Mouse (Mus musculus) frontal cortex, adult (tissue): ENCODE results near the gene Ltb4r1.

Experiments
- ATAC-seq: cut with Nextera tagmentation; 2 replicates; pipeline ENCODE4 v1.9.2; 2017; ENCODE audit warnings: mild to moderate bottlenecking, moderate library complexity, mixed read lengths; ENCODE audit not compliant: low TSS enrichment

Ltb4r1 gene

DNA sequence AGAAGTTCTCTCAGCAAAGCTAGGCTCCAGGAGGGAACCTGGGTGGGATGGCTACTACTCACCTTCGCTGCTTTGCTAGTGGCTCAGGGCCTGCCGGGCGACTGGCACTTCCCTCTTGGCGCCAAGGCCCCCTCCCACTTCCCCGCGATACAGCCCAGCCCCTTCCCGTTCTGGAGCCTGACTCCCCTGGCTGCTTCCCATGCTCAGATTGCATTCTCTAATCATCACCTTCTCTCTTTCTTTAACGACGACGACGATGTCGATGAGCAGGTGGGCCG is 18.1 kb downstream of the Ltb4r1 start, which contains the start of gene Adcy4:
Gene Adcy4 (minus strand): TSS at position 138 of the 278 bp plus-strand sequence.
- ATAC-seq, result no peak

DNA sequence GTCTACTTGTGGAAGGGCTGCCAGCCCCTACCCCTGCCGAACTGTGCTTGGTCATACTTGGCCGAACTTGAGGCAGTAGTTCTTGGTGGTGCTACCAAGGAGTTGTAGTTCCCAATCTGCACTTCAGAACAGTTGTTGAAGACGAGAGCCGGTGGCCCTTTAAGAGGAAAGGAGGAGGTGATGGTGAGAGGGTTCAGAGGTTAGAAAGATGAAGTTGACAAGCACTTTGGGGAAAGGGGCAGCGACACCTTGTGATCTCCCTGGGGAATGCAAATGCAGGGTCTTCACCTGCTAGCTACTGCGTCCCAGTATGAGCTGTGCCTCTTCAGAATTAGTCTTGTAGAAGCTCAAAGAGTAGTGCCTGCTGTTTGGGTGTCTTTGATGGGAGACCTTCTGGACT is 19.4 kb downstream of the Ltb4r1 start:
- ATAC-seq, result no peak

DNA sequence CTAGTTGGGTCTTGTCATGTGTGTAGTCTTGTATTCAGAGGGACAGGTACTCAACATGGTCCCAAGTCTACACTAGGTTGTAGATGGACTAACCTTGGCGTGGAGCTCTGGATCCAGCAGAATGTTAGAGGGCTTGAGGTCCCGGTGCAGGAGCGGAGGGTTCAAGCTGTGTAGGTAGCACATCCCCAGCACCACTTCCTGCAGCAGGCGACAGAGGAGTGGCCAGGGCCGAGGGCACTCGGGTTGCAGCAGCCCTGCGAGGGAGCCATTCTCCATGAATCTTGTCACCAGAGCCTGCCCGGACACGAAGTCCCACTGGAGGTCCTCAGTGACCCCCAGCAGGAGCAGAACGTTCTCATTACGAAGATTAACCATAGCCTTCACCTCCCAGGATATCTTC is 22.0 kb downstream of the Ltb4r1 start:
- no peak for ATAC-seq

DNA sequence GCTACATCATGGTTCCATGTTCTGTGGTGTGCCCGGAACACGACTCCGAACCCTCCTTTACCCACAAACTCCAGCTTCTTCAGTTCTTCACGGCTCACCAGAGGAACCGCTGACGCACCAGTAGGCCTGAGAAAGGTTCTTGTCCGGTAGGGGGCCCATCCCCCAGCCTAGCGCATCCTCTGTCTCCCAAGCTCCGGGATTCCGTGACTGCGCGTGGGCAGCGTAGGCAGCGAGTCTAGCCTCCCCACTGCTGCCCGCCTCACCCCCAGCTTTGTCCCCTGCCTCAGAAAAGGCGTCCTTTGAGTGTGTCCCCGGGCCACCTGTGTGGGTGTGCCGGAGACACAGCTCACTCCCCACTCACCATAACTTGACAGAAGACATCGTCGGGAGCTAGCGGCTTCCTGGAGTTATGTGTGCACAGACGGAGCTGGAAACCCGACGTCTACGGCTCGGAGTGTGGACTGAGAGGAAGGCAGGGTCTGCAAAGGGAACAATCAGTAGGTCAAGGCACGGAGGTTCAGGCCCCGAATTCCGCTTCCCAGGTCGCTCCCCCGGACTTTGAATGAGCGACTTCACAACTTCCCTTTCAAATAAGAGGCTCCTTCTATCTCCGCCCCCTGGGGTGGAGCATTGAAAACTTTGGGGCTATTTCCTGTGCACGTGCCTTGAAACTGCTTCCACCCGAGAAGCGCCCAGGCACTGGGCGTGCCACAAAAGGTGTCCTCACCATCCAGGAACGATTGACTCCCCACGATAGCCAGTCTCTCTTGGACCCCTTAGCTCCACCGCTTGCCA is 22.7 kb downstream of the Ltb4r1 start, which contains the start of gene Ripk3:
Gene Ripk3 (minus strand): TSS at position 610 of the 795 bp plus-strand sequence.
- no peak for ATAC-seq

DNA sequence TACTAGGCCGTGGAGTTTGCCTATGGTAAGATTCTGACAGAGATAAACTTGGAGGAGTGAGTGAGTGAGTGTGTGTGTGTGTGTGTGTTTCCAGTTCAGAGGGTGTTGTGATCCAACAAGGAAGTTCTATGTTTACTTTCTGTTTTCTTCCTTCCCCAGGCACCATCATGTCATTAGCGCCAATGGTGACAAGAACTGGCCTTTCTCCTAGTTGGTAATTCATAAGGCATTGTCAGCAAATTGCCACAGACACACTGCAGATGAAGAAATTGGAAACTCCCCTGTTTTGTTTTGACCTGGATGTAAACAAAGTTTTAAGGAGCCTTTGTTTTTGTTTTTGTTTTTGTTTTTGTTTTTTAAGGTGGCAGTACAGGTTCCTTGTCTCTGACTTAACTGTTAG is 27.7 kb downstream of the Ltb4r1 start:
- ATAC-seq, result no peak

DNA sequence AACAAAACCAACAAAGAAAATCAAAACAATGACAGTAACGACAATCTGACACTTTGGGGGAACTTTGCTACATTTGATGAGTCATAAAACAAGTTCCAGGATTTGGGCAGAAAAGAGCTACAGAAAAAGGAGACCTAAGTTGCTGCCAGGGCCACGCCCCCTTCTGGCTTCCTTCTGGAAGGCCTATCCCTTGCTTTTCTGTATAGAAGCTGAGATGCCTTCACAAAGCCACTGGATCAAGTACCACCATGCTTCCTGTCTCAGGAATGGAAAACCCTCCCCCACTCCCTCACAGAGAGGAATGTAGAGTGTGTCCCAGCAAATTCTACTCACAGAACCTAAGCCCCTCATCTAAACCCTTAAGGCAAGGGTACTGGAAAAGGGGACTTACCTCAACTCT is 28.2 kb downstream of the Ltb4r1 start:
- no peak for ATAC-seq

DNA sequence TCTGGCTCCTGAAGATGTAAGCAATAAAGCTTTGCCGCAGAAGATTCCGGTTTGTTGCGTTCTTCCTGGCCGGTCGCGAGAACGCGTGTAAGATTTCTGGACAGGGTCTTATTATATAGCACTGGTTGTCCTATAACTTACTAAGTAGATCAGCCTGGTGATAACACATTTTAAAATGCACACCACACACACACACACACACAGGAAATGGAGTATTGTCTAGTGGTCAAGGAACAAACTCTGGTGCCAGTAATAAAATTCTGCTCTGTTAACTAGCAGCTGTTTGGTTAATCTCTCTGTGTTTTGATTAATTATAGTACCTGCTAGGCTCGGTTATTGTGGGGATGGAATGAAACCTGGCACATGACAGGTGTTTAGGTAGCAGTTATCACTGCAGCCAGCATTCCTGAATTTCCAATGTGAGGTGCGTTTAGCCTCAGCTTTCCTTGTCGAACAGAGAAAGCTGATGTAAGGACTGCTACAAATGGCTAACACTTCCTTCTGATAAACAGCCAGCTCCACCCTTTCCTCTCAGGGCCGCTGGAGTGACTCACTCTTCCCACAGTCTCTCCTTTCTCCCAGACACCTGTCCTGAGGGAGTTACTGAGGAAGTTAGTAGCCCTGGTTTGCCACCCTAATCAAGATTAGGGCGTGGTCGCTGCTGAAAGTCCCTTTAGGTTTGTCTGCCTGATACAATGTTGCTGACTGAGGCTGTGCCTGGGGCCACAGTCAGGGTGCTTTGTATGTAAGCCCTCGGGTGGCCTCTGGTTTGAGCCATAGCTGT is 29.8 kb downstream of the Ltb4r1 start:
- no peak for ATAC-seq

DNA sequence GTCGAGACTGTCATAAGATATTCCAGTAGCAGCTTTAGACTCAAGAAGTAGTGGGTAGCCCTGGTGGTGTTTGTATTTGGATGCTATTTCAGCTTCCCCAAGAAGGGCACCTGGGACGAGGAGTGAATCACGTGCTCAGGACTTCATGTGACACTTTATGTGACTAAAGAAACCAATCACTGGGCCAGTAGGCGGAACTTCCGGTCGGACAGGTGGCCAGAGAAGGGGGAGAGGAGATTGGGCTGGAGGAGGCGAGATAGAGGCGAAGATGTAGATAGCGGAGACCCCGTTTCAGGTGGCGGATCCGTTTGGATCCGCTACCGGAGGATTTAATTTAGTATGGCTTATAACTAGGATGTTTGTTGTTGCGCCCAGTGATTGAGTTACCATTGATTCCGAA is 49.1 kb downstream of the Ltb4r1 start:
- no peak for ATAC-seq

DNA sequence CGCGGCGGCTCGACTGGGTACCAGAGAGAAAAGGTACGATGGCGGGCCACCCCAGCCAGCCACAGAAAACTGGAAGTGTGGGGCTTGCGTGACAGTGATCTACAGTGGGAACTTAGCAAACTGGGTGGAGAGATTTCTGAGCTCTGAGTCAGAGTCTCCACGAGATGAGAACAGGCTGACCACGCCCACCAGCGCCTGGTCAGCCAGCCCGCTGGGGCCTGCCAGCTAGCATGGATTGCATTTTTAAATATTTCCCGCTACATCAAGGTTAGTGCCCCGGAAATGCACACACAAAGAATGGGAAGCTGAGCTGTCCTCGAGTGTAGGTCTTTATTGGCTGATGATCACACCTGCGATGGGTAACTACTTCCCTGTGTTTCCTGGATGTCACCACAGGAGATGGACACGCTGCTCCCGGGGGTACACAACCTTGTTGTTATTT is 49.6 kb downstream of the Ltb4r1 start:
- ATAC-seq, result no peak
